Mouse (Mus musculus): ENCODE measurements at regions not wholly inside any gene's neighbourhood (a gene's known extent, or its start where the extent isn't known, plus 50 kb on each side); places are given as distances from the start of the nearest gene placed in this dataset.
A peak's percentile ranks its signal among the peaks of the same experiment; 100 is the strongest.

DNA sequence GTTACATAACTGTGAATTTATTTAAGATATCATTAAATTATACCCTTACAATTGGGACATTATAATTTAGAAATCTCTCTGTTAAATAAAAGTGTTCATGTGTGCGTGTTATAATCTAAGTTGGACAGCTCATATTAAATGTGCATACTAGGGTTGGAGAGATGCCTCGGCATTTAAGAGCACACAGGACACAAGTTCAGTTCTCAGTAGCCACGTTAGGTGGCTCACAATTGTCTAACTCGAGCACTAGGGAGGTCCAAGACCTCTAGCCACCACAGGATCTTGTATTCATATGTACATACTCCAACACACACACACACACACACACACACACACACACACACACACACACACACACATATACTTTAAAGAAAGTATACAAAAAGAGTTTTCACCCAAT is 56.0 kb downstream of the Foxf2 start:
- H3K27ac ChIP-seq (ENCODE audit: low read depth, low read length) = no peak overlapping the region
- no peak overlapping the region for H3K9ac ChIP-seq (replicated peaks; ENCODE audit: low read length, poor library complexity, severe bottlenecking)
- no peaks in the 10 kb centered on the region for H3K27me3 ChIP-seq (ENCODE audit: insufficient read depth, low read length)
- ATAC-seq (ENCODE audit: low FRiP score) = no peak
- H3K4me1 ChIP-seq (ENCODE audit: insufficient read depth, low read length) = no peaks in the 10 kb centered on the region
- 80% methylated on average over 4 of the region's 4 CpGs for WGBS
- no peaks in the 10 kb centered on the region for H3K9me3 ChIP-seq (ENCODE audit: low read length)
- TF ChIP-seq CTCF (IDR thresholded peaks at IDR 0.05) = no peak
- DNase-seq (ENCODE audit: low spot score) = no peak
- H3K4me3 ChIP-seq (ENCODE audit: low read depth, low read length) = no peak overlapping the region
- no peaks in the 10 kb centered on the region for H3K36me3 ChIP-seq (ENCODE audit: insufficient read depth, low read length)
- H3K4me2 ChIP-seq (ENCODE audit: low read depth, low read length, poor library complexity, severe bottlenecking) = no peak overlapping the region

- Histone ChIP-seq H3K27me3 (ENCODE audit: insufficient read depth, low read length) (no peaks in the 10 kb centered on the region), H3K36me3 (ENCODE audit: insufficient read depth, low read length) (no peaks in the 10 kb centered on the region), H3K4me1 (ENCODE audit: insufficient read depth, low read length) (no peaks in the 10 kb centered on the region), H3K4me3 (ENCODE audit: low read depth, low read length) (no peak overlapping the region), H3K27ac (ENCODE audit: low read depth, low read length) (no peak overlapping the region), H3K4me2 (ENCODE audit: low read depth, low read length, poor library complexity, severe bottlenecking) (no peak overlapping the region), H3K9ac (replicated peaks; ENCODE audit: low read length, poor library complexity, severe bottlenecking) (no peak overlapping the region), H3K9me3 (ENCODE audit: low read length) (no peaks in the 10 kb centered on the region)
- no peak for TF ChIP-seq CTCF (IDR thresholded peaks at IDR 0.05)
- WGBS = 47% methylated on average over 5 of the region's 5 CpGs
- ATAC-seq (ENCODE audit: low FRiP score) (no peak), DNase-seq (ENCODE audit: low spot score) (no peak)
Observed at GRCm38 (mm10) chr13:31683311-31683710, 57.7 kb downstream of the Foxf2 start.

- no peaks in the 10 kb centered on the region for H3K27me3 ChIP-seq (ENCODE audit: insufficient read depth, low read length)
- WGBS = 85% methylated on average over 3 of the region's 3 CpGs
- ATAC-seq (ENCODE audit: low FRiP score) = no peak
- H3K4me1 ChIP-seq (ENCODE audit: insufficient read depth, low read length) = no peaks in the 10 kb centered on the region
- H3K9me3 ChIP-seq (ENCODE audit: low read length) = no peaks in the 10 kb centered on the region
- no peak overlapping the region for H3K4me3 ChIP-seq (ENCODE audit: low read depth, low read length)
- no peak overlapping the region for H3K27ac ChIP-seq (ENCODE audit: low read depth, low read length)
- TF ChIP-seq CTCF (IDR thresholded peaks at IDR 0.05) = no peak
- H3K9ac ChIP-seq (replicated peaks; ENCODE audit: low read length, poor library complexity, severe bottlenecking) = no peak overlapping the region
- H3K4me2 ChIP-seq (ENCODE audit: low read depth, low read length, poor library complexity, severe bottlenecking) = no peak overlapping the region
- no peak for DNase-seq (ENCODE audit: low spot score)
- no peaks in the 10 kb centered on the region for H3K36me3 ChIP-seq (ENCODE audit: insufficient read depth, low read length)
Observed at GRCm38 (mm10) chr13:31688531-31688930, 62.9 kb downstream of the Foxf2 start.

DNA sequence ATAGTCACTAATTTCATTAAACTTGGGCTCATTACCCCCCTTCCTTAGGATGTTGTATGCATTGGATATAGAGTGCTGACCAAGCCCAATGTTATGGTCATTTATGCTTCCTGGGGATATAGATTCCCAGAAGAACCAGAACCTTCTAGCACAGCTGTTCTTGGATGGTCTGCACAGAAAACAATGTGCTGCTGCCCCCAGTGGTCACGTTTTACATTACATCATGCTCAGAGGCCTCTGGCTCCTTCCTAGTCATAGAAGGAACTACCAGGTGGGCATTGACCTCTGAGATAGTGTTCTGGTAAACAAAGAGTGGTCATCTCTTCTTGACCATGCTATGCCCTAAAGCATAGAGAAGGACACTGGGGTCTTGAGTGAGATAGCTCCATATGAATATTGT is 63.7 kb downstream of the Foxf2 start:
- Histone ChIP-seq H3K27me3 (ENCODE audit: insufficient read depth, low read length) (no peaks in the 10 kb centered on the region), H3K9me3 (ENCODE audit: low read length) (no peaks in the 10 kb centered on the region), H3K4me3 (ENCODE audit: low read depth, low read length) (no peak overlapping the region), H3K36me3 (ENCODE audit: insufficient read depth, low read length) (no peaks in the 10 kb centered on the region), H3K27ac (ENCODE audit: low read depth, low read length) (no peak overlapping the region), H3K9ac (replicated peaks; ENCODE audit: low read length, poor library complexity, severe bottlenecking) (no peak overlapping the region), H3K4me1 (ENCODE audit: insufficient read depth, low read length) (no peaks in the 10 kb centered on the region), H3K4me2 (ENCODE audit: low read depth, low read length, poor library complexity, severe bottlenecking) (no peak overlapping the region)
- DNase-seq (ENCODE audit: low spot score) = no peak
- no peak for ATAC-seq (ENCODE audit: low FRiP score)
- TF ChIP-seq CTCF (IDR thresholded peaks at IDR 0.05) = peak; percentile 52
- 3% methylated on average over 1 of the region's 1 CpGs for WGBS

GRCm38 (mm10) chr13:31695725-31696124 is 70.1 kb downstream of the Foxf2 start:
- no peaks in the 10 kb centered on the region for H3K4me1 ChIP-seq (ENCODE audit: insufficient read depth, low read length)
- no peaks in the 10 kb centered on the region for H3K36me3 ChIP-seq (ENCODE audit: insufficient read depth, low read length)
- no peak for TF ChIP-seq CTCF (IDR thresholded peaks at IDR 0.05)
- no peaks in the 10 kb centered on the region for H3K27me3 ChIP-seq (ENCODE audit: insufficient read depth, low read length)
- H3K27ac ChIP-seq (ENCODE audit: low read depth, low read length) = no peak overlapping the region
- H3K4me2 ChIP-seq (ENCODE audit: low read depth, low read length, poor library complexity, severe bottlenecking) = no peak overlapping the region
- DNase-seq (ENCODE audit: low spot score) = no peak
- no peak overlapping the region for H3K4me3 ChIP-seq (ENCODE audit: low read depth, low read length)
- H3K9ac ChIP-seq (replicated peaks; ENCODE audit: low read length, poor library complexity, severe bottlenecking) = no peak overlapping the region
- 40% methylated on average over 7 of the region's 7 CpGs for WGBS
- no peaks in the 10 kb centered on the region for H3K9me3 ChIP-seq (ENCODE audit: low read length)
- no peak for ATAC-seq (ENCODE audit: low FRiP score)

- Histone ChIP-seq H3K27me3 (ENCODE audit: insufficient read depth, low read length) (no peaks in the 10 kb centered on the region), H3K4me1 (ENCODE audit: insufficient read depth, low read length) (no peaks in the 10 kb centered on the region), H3K9ac (replicated peaks; ENCODE audit: low read length, poor library complexity, severe bottlenecking) (no peak overlapping the region), H3K4me3 (ENCODE audit: low read depth, low read length) (no peak overlapping the region), H3K27ac (ENCODE audit: low read depth, low read length) (no peak overlapping the region), H3K9me3 (ENCODE audit: low read length) (no peaks in the 10 kb centered on the region), H3K4me2 (ENCODE audit: low read depth, low read length, poor library complexity, severe bottlenecking) (no peak overlapping the region), H3K36me3 (ENCODE audit: insufficient read depth, low read length) (no peaks in the 10 kb centered on the region)
- ATAC-seq (ENCODE audit: low FRiP score) (no peak), DNase-seq (ENCODE audit: low spot score) (no peak)
- no peak for TF ChIP-seq CTCF (IDR thresholded peaks at IDR 0.05)
- WGBS = 76% methylated on average over 1 of the region's 1 CpGs
Observed at GRCm38 (mm10) chr13:31704199-31704598, 78.6 kb downstream of the Foxf2 start.
